Mouse (Mus musculus) liver, postnatal 0 days (tissue): ENCODE results near the gene Lmod2. TPM values are rescaled to one million over a fixed set of nuclear protein-coding genes. Genes with fewer than 3 reads are reported as not detected.

Experiments
- ATAC-seq: fragments of 200-750 bp; cut with Nextera tagmentation; 2 replicates; pipeline ENCODE4 v1.8.0; 2017; ENCODE audit warnings: mild to moderate bottlenecking, moderate library complexity
- DNase-seq: peaks from one replicate; pipeline ENCODE4 v3.0.0-alpha.2; 2016
- H3K27ac ChIP-seq: fragments of 300-500 bp; sonication (generic); 2 replicates; pipeline ENCODE4 v1.5.1; 2014; ENCODE audit warnings: antibody characterized with exemption, moderate library complexity, mild to moderate bottlenecking, low read depth
- H3K27me3 ChIP-seq: fragments of 300-500 bp; sonication (generic); 2 replicates; pipeline ENCODE4 v1.6.1; 2014; ENCODE audit warnings: low read length, control low read depth, mixed read lengths; ENCODE audit not compliant: insufficient read depth
- H3K36me3 ChIP-seq: fragments of 300-500 bp; sonication (generic); replicated peaks from 2 replicates; pipeline ENCODE4 v1.6.1; 2014; ENCODE audit warnings: mild to moderate bottlenecking, control low read depth, low read length, moderate library complexity, mixed read lengths; ENCODE audit not compliant: insufficient read depth
- H3K4me1 ChIP-seq: fragments of 300-500 bp; sonication (generic); 2 replicates; pipeline ENCODE4 v1.6.1; 2014; ENCODE audit warnings: antibody characterized with exemption, mild to moderate bottlenecking, control low read depth; ENCODE audit not compliant: insufficient read depth
- H3K4me2 ChIP-seq: fragments of 300-500 bp; sonication (generic); 2 replicates; pipeline ENCODE4 v1.6.1; 2014; ENCODE audit warnings: low read depth, mild to moderate bottlenecking, low read length, moderate library complexity, mixed read lengths
- H3K4me3 ChIP-seq: fragments of 300-500 bp; sonication (generic); 2 replicates; pipeline ENCODE4 v1.5.1; 2014; ENCODE audit warnings: low read depth, low read length
- H3K9ac ChIP-seq: fragments of 300-500 bp; sonication (generic); replicated peaks from 2 replicates; pipeline ENCODE4 v1.6.1; 2014; ENCODE audit warnings: mild to moderate bottlenecking, moderate library complexity
- H3K9me3 ChIP-seq: fragments of 300-500 bp; sonication (generic); 2 replicates; pipeline ENCODE4 v1.6.1; 2016; ENCODE audit warnings: mild to moderate bottlenecking, control low read depth, low read length, mixed read lengths
- CTCF ChIP-seq: sonication (generic); IDR thresholded peaks from 2 replicates; pipeline ENCODE4 v1.5.1; 2016; ENCODE audit warnings: antibody characterized with exemption, low read depth
- EP300 ChIP-seq: IDR thresholded peaks from 2 replicates; pipeline ENCODE4 v1.6.1; 2016; ENCODE audit warnings: antibody characterized with exemption, low read depth, mild to moderate bottlenecking
- WGBS: fragments of 180-500 bp; shearing (Covaris S2); extraction: QIAGEN DNeasy Blood & Tissue Kit; methylation state at CpG from one replicate; pipeline ENCODE4 v1.1.7; 2014; ENCODE audit not compliant: insufficient replicate concordance; 5-methylcytosine and 5-hydroxymethylcytosine counted together
- polyA plus RNA-seq: library from polyadenylated mRNA; unstranded; fragments of >200 nt; fragmentation: Nextera tagmentation; extraction: Ambion mirVana; gene quantifications from 2 replicates; pipeline ENCODE4 v1.2.1, GENCODE M21; 2015

Lmod2 gene
- polyA plus RNA-seq, 1 experiment from 2014 or later: 0.05 TPM

DNA sequence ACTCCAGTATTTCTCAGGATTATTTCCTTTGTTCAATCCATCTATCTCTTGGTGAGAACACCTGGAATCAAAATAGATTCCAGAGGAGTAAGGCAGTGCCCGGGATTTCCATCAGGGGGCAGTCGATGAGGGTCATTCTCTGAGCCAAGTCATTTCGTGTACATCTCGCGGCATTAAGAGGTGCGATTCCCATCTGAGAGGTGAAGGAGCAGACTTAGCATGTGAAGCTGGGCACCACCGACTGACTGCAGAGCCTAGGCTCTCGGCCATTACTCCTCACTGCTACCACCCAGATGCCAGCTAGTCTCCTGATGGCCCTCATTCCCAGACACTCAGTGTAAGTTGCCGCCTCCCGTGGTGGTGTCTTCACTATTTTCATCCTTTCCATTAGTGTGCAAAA, 8.9 kb downstream of the Lmod2 start:
- Histone ChIP-seq H3K27me3 (no peaks in the 10 kb centered on the region), H3K4me1 (peaks cover 15% of the 10 kb centered on the region), H3K27ac (no peak overlapping the region), H3K4me2 (no peak overlapping the region), H3K9ac (no peak overlapping the region), H3K36me3 (no peaks in the 10 kb centered on the region), H3K9me3 (no peaks in the 10 kb centered on the region), H3K4me3 (no peak overlapping the region)
- ATAC-seq (no peak), DNase-seq (no peak)
- TF ChIP-seq EP300 (no peak), CTCF (no peak)
- 70% methylated on average over 10 of the region's 10 CpGs for WGBS

DNA sequence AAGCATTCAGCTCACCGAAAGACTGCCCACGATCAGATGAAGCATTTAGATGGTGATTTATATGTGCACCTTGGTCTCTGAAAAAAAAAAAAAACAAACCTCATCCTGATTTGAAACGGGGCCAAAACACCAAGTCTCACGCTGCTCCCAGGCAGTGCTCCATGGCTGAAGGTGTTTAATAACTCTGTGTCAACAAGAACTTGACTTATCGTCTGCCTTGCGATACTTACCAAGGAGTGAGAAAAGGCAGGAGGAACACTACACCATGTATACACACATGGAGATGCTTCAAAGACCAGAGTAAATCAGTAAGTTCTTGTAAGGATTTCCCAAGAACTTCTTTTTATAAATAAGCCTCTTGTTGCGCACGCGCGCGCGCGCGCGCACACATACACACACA, 10.0 kb downstream of the Lmod2 start:
- Histone ChIP-seq H3K27me3 (no peaks in the 10 kb centered on the region), H3K36me3 (no peaks in the 10 kb centered on the region), H3K4me1 (peaks cover 7% of the 10 kb centered on the region), H3K4me3 (no peak overlapping the region), H3K9me3 (no peaks in the 10 kb centered on the region), H3K4me2 (no peak overlapping the region), H3K9ac (no peak overlapping the region), H3K27ac (no peak overlapping the region)
- TF ChIP-seq EP300 (no peak), CTCF (no peak)
- WGBS: 88% methylated on average over 15 of the region's 15 CpGs
- no peak for ATAC-seq
- no peak for DNase-seq

DNA sequence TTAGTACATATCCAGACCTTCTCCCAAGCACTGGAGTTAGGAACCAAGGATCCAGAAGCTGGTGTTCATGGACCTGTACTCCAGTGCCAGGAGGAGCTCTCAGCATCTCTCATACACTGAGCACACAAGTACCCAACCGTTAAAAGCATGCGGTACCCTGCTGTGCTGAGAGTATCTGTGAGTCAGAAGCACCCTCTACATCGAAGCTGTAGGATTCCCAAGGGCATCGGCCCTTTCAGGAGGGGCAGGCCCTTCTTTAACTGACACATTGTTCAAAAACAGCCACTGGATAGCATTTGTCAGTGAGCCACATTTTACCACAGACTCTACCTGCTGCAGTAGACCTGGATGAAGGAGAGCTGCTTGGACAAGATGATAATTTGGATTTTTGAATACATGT, 10.6 kb downstream of the Lmod2 start:
- no peak overlapping the region for H3K4me3 ChIP-seq
- no peaks in the 10 kb centered on the region for H3K9me3 ChIP-seq
- no peak for DNase-seq
- no peak overlapping the region for H3K4me2 ChIP-seq
- H3K9ac ChIP-seq: no peak overlapping the region
- ATAC-seq: no peak
- H3K36me3 ChIP-seq: 0 out of 2 replicates have a peak, but pooled peaks cover 2% of the 10 kb centered on the region
- no peak for TF ChIP-seq EP300
- no peak for TF ChIP-seq CTCF
- peaks cover 2% of the 10 kb centered on the region for H3K4me1 ChIP-seq
- no peaks in the 10 kb centered on the region for H3K27me3 ChIP-seq
- 76% methylated on average over 4 of the region's 4 CpGs for WGBS
- no peak overlapping the region for H3K27ac ChIP-seq

- Histone ChIP-seq H3K9ac (no peak overlapping the region), H3K9me3 (no peaks in the 10 kb centered on the region), H3K27me3 (no peaks in the 10 kb centered on the region), H3K36me3 (0 out of 2 replicates have a peak, but pooled peaks cover 6% of the 10 kb centered on the region), H3K4me2 (no peak overlapping the region), H3K4me1 (no peaks in the 10 kb centered on the region), H3K4me3 (no peak overlapping the region), H3K27ac (no peak overlapping the region)
- no peak for DNase-seq
- TF ChIP-seq CTCF: no peak
- TF ChIP-seq EP300: no peak
- 83% methylated on average over 3 of the region's 3 CpGs for WGBS
- no peak for ATAC-seq
Observed at GRCm38 (mm10) chr6:24608682-24609081, 11.1 kb downstream of the Lmod2 start.

GRCm38 (mm10) chr6:24609531-24609930, 12.0 kb downstream of the Lmod2 start:
- Histone ChIP-seq H3K27me3 (no peaks in the 10 kb centered on the region), H3K4me1 (no peaks in the 10 kb centered on the region), H3K9me3 (no peaks in the 10 kb centered on the region), H3K36me3 (peaks cover 13% of the 10 kb centered on the region), H3K9ac (no peak overlapping the region), H3K27ac (no peak overlapping the region), H3K4me2 (no peak overlapping the region), H3K4me3 (no peak overlapping the region)
- 73% methylated on average over 4 of the region's 4 CpGs for WGBS
- no peak for DNase-seq
- no peak for ATAC-seq
- TF ChIP-seq CTCF (no peak), EP300 (no peak)

DNA sequence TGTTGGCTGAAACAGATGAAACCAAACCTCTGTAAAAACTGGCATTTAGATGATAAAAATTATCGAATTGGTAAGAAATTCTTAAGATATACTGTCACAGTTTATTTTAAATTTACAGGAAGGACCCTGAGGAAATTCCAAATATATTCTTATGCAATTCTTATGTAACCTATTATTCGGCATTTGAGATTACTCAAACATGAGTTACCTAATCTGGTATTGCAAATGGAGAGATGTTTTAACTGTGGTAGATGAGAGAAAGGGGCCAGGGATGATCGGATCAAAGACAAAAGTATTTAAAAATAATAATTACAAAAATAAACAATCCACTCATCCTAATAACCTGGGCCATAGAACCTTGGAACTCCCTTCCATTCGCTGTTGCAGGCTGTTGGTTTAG, 12.8 kb downstream of the Lmod2 start:
- 76% methylated on average over 4 of the region's 4 CpGs for WGBS
- DNase-seq (no peak), ATAC-seq (no peak)
- TF ChIP-seq EP300 (no peak), CTCF (no peak)
- peaks cover 22% of the 10 kb centered on the region for H3K36me3 ChIP-seq
- no peak overlapping the region for H3K4me3 ChIP-seq
- H3K27ac ChIP-seq: no peak overlapping the region
- H3K9ac ChIP-seq: no peak overlapping the region
- no peaks in the 10 kb centered on the region for H3K4me1 ChIP-seq
- no peaks in the 10 kb centered on the region for H3K9me3 ChIP-seq
- no peak overlapping the region for H3K4me2 ChIP-seq
- no peaks in the 10 kb centered on the region for H3K27me3 ChIP-seq
